Mouse (Mus musculus) left cerebral cortex, postnatal 4 days (tissue): ENCODE results near the gene Gm11756. TPM values are rescaled to one million over a fixed set of nuclear protein-coding genes. Genes with fewer than 3 reads are reported as not detected.
"Not testable (repeated sequence)": the region's sequence is repeated elsewhere in the genome, so short reads cannot be mapped to it uniquely, and the experiment has no call there.

ENCODE experiments used
- DNase-seq: peaks from one replicate; pipeline ENCODE4 v3.0.0-alpha.2; 2022
- intact Hi-C: fragments of 180-260 bp; cut with DNase I; formaldehyde crosslinking; loops from one replicate; pipeline ENCODE4 v1.15.1; 2025
- total RNA-seq, 2 experiments: library from RNA; stranded (reverse); gene quantifications; 2 replicates each; pipeline ENCODE4 v1.2.3; 2021

The Gm11756 gene
- not detected for total RNA-seq

DNA sequence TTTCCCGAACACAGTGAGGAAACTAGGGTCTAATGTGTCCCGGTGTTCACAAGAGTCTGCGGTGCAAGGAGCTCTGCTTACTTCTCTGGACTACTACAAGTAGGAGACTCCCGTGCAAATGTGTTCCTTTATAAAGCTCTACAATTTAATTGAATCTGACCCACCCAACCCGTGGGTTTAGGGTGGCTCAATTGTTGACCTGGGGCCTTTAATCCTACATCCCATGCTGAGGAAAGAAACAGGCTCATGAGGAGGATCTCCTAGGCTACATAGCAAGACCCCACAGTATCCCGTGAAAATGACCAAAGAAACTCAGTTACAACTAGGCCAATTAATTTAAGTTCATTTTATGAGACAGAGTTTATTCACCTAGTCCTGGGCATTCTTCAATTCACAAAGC lies at the start of gene Gm11756:
Gm11756 (minus strand) TSS at position 101 of the 400 bp plus-strand sequence.
- DNase-seq, intact Hi-C loops: not testable (repeated sequence)

DNA sequence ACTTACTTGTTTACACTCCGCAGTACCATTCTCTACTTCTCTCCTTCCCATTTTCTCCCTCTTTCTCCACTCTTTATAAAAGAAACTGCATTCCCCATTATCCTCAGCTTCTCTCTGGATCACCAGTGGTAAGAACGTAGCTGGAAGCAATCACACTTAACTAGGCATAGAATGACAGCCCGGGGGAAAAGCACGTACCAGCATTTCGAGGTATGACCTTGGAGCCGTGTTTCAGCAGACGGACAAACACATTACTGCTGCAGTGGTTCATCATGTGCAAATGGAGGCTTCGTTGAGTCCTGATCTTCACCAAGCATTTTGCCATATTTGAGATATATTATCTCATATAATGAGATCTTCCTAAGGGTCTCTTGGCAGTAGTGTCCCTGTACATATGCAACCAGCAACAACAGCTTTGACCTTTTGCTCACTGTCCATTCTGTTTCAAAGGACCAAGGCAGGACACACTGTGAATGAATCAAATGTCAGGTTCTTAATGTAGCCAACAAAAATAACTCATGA lies 29.9 kb upstream of the Gm11756 start, which contains the start of gene 2310002L09Rik:
2310002L09Rik (minus strand) TSS at position 472 of the 522 bp plus-strand sequence.
- intact Hi-C loops: no loop called here
- no peak for DNase-seq

DNA sequence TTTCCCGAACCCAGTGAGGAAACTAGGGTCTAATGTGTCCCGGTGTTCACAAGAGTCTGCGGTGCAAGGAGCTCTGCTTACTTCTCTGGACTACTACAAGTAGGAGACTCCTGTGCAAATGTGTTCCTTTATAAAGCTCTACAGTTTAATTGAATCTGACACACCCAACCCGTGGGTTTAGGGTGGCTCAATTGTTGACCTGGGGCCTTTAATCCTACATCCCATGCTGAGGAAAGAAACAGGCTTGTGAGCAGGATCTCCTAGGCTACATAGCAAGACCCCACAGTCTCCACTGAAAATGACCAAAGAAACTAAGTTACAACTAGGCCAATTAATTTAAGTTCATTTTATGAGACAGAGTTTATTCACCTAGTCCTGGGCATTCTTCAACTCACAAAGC lies 14.7 kb downstream of the Gm11756 start, which contains the start of gene Gm13871:
Gm13871 (minus strand) TSS at position 101 of the 400 bp plus-strand sequence.
- DNase-seq, intact Hi-C loops: not testable (repeated sequence)

DNA sequence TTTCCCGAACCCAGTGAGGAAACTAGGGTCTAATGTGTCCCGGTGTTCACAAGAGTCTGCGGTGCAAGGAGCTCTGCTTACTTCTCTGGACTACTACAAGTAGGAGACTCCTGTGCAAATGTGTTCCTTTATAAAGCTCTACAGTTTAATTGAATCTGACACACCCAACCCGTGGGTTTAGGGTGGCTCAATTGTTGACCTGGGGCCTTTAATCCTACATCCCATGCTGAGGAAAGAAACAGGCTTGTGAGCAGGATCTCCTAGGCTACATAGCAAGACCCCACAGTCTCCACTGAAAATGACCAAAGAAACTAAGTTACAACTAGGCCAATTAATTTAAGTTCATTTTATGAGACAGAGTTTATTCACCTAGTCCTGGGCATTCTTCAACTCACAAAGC lies 29.5 kb downstream of the Gm11756 start, which contains the start of gene Gm11757:
Gm11757 (minus strand) TSS at position 101 of the 400 bp plus-strand sequence.
- intact Hi-C loops, DNase-seq: not testable (repeated sequence)

DNA sequence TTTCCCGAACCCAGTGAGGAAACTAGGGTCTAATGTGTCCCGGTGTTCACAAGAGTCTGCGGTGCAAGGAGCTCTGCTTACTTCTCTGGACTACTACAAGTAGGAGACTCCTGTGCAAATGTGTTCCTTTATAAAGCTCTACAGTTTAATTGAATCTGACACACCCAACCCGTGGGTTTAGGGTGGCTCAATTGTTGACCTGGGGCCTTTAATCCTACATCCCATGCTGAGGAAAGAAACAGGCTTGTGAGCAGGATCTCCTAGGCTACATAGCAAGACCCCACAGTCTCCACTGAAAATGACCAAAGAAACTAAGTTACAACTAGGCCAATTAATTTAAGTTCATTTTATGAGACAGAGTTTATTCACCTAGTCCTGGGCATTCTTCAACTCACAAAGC lies 44.4 kb downstream of the Gm11756 start, which contains the start of gene Gm11758:
Gm11758 (minus strand) TSS at position 101 of the 400 bp plus-strand sequence.
- intact Hi-C loops, DNase-seq: not testable (repeated sequence)

Other genes starting within 250 kb of the Gm11756 start
- not detected for gene Gm428, start 237.2 kb downstream of the Gm11756 start, total RNA-seq
- gene Rasef, start 129.8 kb downstream of the Gm11756 start, total RNA-seq: under 1 TPM; 0.62 to 0.77 TPM
- gene Gm11758, start 44.5 kb downstream of the Gm11756 start, total RNA-seq: not detected
- gene Gm11757, start 29.6 kb downstream of the Gm11756 start, total RNA-seq: not detected
- not detected for gene Gm13871, start 14.8 kb downstream of the Gm11756 start, total RNA-seq
- not detected for gene 2310002L09Rik, start 30.1 kb upstream of the Gm11756 start, total RNA-seq
- 10 to 100 TPM; 40.3 to 46.3 TPM for gene Frmd3, start 92.7 kb upstream of the Gm11756 start, total RNA-seq